Mouse (Mus musculus): ENCODE results near the gene Odf2.

- TF ChIP-seq POLR2A (IDR thresholded peaks at IDR 0.05; ENCODE audit: control insufficient read depth, extremely low read depth, insufficient read depth, low read length, poor library complexity) (no peak), CTCF (IDR thresholded peaks at IDR 0.05; ENCODE audit: borderline replicate concordance, control insufficient read depth, extremely low read depth, insufficient read depth, low read length, poor library complexity) (no peak)
Observed at GRCm38 (mm10) chr2:29898081-29898480, 9.1 kb downstream of the Odf2 start.

Data from thymus, adult 2 months (tissue).